Mouse (Mus musculus): ENCODE results near the gene Pex26.
A peak's percentile ranks its signal among the peaks of the same experiment; 100 is the strongest.

Pex26 gene

DNA sequence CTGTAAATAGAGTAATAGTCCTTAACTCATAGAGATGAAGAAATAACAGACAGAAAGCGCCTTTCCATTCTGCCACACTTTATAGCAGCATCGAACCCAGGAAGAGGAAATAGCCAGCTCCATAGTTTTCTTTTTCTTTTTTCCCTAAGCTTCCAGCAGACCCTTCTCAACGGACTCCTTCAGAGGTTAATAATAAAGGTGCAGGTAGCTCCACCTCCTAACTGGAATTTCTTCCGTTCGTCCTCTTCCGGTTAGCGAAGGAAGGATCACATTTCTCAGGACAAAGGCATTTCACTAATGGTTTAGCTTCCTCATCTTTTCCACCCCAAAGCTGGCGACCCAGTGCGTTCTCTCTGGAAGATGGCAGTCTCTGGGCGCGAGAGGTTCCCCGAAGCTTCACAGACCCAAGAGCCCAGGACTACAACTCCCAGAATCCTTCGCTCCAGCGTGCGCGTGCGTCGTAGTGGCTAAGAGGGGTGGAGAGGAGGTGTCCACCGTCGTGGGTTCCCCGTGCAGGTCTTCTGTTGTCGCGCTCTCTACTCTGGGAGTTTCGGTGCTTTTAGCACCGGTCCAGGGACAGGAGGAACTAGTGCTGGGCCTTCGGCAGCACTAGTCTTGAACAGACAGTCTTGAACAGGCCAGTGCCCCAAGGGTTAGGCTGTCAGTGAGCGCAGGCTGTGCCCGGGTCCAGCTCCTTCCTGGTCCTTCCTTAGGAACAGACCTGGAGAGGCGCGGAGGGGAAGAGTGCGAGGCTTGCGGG lies at the start of gene Pex26:
Gene Pex26 (plus strand): TSS at position 254 of the 760 bp plus-strand sequence.
- peak; percentile 95 for DNase-seq

DNA sequence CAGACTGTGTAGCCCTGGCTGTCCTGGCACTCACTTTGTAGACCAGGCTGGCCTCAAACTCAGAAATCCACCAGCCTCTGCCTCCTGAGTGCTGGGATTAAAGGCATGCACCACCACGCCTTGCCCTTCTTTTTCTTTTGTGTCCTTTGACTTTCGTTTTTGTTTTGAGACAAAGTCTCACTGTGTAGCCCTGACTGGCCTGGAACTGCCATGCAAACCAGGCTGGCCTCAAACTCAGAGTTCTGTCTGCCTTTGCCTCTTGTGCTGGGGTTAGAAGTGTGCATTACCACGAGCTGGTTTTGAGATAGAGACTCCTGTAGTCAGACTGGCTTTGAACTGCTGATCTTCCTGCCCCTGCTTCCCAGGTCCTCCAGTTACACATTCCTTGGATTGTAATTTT lies 49.2 kb upstream of the Pex26 start:
- no peak for DNase-seq

DNA sequence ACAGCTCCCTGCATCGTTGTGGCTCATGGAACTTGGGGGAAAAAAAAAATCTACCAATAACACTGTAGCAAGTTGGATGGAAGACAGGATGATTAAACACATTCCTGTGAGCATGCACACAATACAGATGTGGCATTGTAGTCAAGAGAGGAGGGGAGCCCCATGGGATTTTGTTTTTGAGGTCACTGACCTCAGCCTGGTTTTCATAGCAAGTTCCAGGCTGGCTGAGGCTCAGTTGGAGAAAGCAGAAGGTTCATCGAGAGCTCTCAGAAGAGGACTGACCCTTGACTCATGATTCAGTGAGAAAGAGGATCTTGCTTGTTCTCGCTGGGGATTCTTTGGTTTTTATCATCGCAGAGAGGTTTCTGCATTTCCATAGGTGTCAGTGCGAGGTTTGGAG lies 48.6 kb upstream of the Pex26 start:
- DNase-seq = no peak

GRCm38 (mm10) chr6:121137222-121137621 lies 46.2 kb upstream of the Pex26 start:
- no peak for DNase-seq

- DNase-seq = no peak
Observed at GRCm38 (mm10) chr6:121138338-121139040, 45.0 kb upstream of the Pex26 start.

- no peak for DNase-seq
Observed at GRCm38 (mm10) chr6:121139271-121139670, 44.2 kb upstream of the Pex26 start.

- DNase-seq = no peak
Observed at GRCm38 (mm10) chr6:121142298-121142697, 41.2 kb upstream of the Pex26 start.

DNA sequence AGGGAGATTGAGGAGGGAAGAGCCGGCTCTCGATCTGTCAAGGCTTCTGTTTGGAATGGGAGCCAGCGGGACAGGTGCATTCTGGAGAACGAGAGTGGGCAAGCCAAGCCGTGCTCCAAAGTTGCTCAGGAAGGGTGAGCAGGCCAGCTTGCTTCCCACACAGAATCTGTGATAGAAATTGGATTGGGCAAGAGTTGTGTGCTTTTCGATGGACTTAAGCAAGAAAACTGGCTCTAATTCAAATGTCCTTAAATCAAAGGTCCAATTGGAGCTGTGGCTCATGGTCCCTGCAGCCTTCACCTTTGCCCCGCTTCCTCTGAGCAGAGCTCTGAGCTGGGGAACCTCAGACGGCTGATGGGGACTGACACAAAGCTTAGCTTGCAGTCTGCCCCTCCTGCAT lies 40.0 kb upstream of the Pex26 start:
- DNase-seq = peak; percentile 52

GRCm38 (mm10) chr6:121144066-121144465 lies 39.4 kb upstream of the Pex26 start:
- peak; percentile 72 for DNase-seq

GRCm38 (mm10) chr6:121145010-121145604 lies 38.4 kb upstream of the Pex26 start:
- DNase-seq = no peak

- no peak for DNase-seq
Observed at GRCm38 (mm10) chr6:121145906-121146305, 37.6 kb upstream of the Pex26 start.

GRCm38 (mm10) chr6:121146798-121147197 lies 36.7 kb upstream of the Pex26 start:
- DNase-seq = no peak

DNA sequence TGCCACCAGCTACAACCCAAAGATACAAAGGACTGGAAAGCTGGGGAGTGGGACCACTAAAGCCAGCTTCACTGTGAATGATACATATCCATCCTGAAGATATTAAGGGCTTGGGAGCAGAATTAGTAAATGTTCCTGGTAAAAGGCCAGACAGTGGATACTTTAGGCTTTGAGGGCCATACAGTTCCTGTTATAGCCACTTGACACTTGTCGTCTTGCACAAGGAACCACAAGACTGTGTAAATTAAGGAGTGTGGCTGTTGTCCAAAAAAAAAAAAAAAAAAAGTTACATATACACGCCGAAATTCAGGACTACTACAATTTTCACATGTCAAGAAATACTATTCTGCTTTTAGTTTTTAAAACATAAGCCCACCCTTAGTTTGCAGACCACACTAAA lies 35.1 kb upstream of the Pex26 start:
- no peak for DNase-seq

DNA sequence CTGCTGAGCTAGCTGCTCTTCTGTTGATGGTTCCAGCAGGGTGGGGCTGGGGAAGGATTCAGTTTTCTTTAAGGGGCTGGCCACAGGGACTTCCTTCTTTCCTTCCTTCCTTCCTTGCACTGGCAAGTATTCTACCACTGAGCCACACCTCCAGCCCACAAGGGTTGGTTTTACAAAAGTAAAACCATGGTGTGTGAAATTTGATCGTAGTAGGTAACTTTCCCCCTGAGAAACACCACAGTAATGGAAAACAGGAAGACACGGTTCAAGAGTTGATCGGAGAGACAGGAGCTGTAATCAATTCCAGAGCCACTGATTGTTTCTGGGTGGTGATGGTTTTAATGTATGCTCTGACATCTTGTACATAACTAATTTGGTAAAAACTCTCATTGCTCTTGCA lies 34.0 kb upstream of the Pex26 start:
- no peak for DNase-seq

DNA sequence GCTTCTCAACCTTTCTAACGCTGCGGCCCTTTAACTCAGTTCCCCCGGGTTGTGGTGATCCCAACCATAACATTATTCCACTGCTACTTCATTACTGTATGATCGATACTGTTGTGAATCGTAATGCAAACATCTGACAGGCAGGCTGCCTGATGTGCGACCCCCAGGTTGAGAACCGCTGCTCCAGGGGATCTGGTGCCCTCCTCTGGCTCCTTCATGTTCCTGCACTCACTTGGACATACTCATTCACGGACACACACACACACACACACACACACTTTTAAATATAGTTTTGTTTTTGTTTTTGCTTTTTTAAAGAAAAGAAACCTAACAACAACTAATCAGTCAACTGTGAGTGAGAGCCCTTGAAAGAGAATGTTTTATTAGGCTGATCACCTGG lies 33.3 kb upstream of the Pex26 start:
- DNase-seq = no peak

- no peak for DNase-seq
Observed at GRCm38 (mm10) chr6:121151732-121152131, 31.7 kb upstream of the Pex26 start.

DNA sequence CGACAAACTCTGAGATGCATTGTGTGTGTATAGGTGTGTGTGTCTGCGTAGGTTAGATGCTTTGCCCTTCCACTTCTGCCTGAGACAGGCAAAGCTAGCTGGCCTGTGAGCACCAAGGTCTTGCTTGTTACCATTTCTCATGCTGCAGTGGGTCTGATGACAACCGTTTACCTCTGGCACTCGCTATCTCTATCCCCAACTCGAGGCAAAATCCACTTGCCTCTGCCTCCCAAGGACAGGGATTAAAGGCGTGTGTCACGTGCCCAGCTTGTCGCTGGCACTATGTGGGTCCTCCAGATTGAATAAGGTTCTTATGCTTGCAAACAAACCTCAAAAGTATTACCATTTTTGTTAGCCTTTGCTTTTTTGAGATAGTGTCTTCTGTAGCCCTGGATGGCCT lies 30.3 kb upstream of the Pex26 start:
- no peak for DNase-seq

- no peak for DNase-seq
Observed at GRCm38 (mm10) chr6:121154451-121155300, 28.8 kb upstream of the Pex26 start.

GRCm38 (mm10) chr6:121156030-121156429 lies 27.4 kb upstream of the Pex26 start:
- DNase-seq = no peak

DNA sequence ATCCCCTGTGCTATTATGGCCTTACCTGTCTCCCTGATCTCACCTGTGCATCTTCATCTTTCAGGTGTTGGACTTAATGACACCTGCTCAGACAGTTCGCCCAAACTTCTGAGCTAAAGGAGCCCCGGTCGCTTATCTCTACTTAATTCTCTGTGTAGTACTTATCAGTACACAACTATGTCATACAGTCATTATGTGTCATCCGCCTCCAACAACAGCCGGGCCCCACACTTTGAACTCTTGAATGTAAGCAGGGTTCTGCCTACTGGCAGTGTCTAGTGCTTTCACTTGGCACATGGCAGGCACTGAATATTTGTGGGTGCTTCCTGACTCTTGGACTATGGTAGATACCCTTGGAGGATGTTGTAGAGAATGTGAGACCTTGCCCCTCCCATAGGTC lies 23.9 kb upstream of the Pex26 start:
- no peak for DNase-seq

GRCm38 (mm10) chr6:121160126-121160525 lies 23.3 kb upstream of the Pex26 start:
- DNase-seq = no peak

DNA sequence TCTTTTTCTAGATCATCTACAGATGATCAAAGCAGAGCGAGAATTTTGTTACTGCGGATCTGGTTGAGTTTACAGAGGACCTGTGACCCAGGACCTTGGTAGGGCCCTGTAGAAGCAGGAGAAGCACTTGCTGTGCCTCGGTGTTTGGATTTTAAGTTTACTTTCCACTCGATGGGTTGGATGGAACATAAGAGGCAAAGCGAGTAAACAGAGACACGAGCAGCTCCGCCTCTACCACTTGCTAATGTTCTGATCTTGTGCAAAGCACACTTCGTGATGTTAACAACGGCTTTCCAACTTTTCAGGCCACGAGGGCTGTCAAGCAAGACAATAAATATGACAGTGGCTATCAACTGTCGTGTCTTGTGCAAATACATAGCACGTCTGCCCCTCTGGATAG lies 20.9 kb upstream of the Pex26 start:
- DNase-seq = no peak

- DNase-seq = peak; percentile 54
Observed at GRCm38 (mm10) chr6:121166098-121166552, 17.3 kb upstream of the Pex26 start.
